Mouse (Mus musculus) forebrain, embryonic 12.5 days (tissue): ENCODE measurements around the gene Cnga4. TPM values are rescaled to one million over a fixed set of nuclear protein-coding genes. Genes with fewer than 3 reads are reported as not detected.
A peak's percentile ranks its signal among the peaks of the same experiment; 100 is the strongest.
"Not testable (repeated sequence)": the region's sequence is repeated elsewhere in the genome, so short reads cannot be mapped to it uniquely, and the experiment has no call there.

Experiments
- ATAC-seq: fragments of 200-750 bp; cut with Nextera tagmentation; 2 replicates; pipeline ENCODE4 v1.8.0; 2017; ENCODE audit warnings: moderate TSS enrichment; ENCODE audit not compliant: low FRiP score
- H3K27ac ChIP-seq: fragments of 300-500 bp; sonication (generic); 2 replicates; pipeline ENCODE4 v1.5.1; 2016; ENCODE audit warnings: mild to moderate bottlenecking
- H3K27me3 ChIP-seq: fragments of 300-500 bp; sonication (generic); 2 replicates; pipeline ENCODE4 v1.6.1; 2016; ENCODE audit warnings: mild to moderate bottlenecking
- H3K36me3 ChIP-seq: fragments of 300-500 bp; sonication (generic); replicated peaks from 2 replicates; pipeline ENCODE4 v1.6.1; 2016; ENCODE audit warnings: mild to moderate bottlenecking
- H3K4me1 ChIP-seq: fragments of 300-500 bp; sonication (generic); 2 replicates; pipeline ENCODE4 v1.6.1; 2016
- H3K4me2 ChIP-seq: fragments of 300-500 bp; sonication (generic); 2 replicates; pipeline ENCODE4 v1.6.1; 2016; ENCODE audit warnings: mild to moderate bottlenecking, moderate library complexity
- H3K4me3 ChIP-seq: fragments of 300-500 bp; sonication (generic); replicated peaks from 2 replicates; pipeline ENCODE4 v1.5.1; 2016; ENCODE audit warnings: mild to moderate bottlenecking
- H3K9ac ChIP-seq: fragments of 300-500 bp; sonication (generic); 2 replicates; pipeline ENCODE4 v1.6.1; 2016; ENCODE audit warnings: mild to moderate bottlenecking
- H3K9me3 ChIP-seq: fragments of 300-500 bp; sonication (generic); 2 replicates; pipeline ENCODE4 v1.6.1; 2016
- WGBS: fragments of 180-500 bp; shearing (Covaris S2); methylation state at CpG from one replicate; pipeline ENCODE4 v1.1.7; 2016; 5-methylcytosine and 5-hydroxymethylcytosine counted together
- polyA plus RNA-seq: library from polyadenylated mRNA; unstranded; fragments of >200 nt; fragmentation: Nextera tagmentation; extraction: Ambion mirVana; gene quantifications from 2 replicates; pipeline ENCODE4 v1.2.1, GENCODE M21; 2016

Gene Cnga4
- polyA plus RNA-seq = 0.10 and 0.19 TPM in 2 replicates

- WGBS = 78% methylated on average over 5 of the region's 5 CpGs
- H3K27me3 ChIP-seq = no peaks in the 10 kb centered on the region
- ATAC-seq = no peak
These were observed at the start of gene Cnga4 for GRCm38 (mm10) chr7:105404268-105404667. TSS of gene Cnga4 (plus strand) at chr7:105404568.

GRCm38 (mm10) chr7:105356064-105356463 lies 48.3 kb upstream of the Cnga4 start:
- no CpG with 5 or more reads among the region's 5 CpGs for WGBS
- not testable (repeated sequence) for H3K9ac ChIP-seq, H3K4me1 ChIP-seq, H3K27me3 ChIP-seq, H3K4me3 ChIP-seq, H3K4me2 ChIP-seq, H3K9me3 ChIP-seq, H3K27ac ChIP-seq, H3K36me3 ChIP-seq, ATAC-seq

More at GRCm38 (mm10) chr7:105404268-105404667, at the start of gene Cnga4:
- no peak within 1 kb of the TSS for H3K27ac ChIP-seq
- H3K9ac ChIP-seq = no peak within 1 kb of the TSS
- no peaks in the 10 kb centered on the region for H3K9me3 ChIP-seq
- H3K4me3 ChIP-seq = no peak within 1 kb of the TSS
- no peaks in the 10 kb centered on the region for H3K36me3 ChIP-seq
- no peak within 1 kb of the TSS for H3K4me2 ChIP-seq
- peaks cover 9% of the 10 kb centered on the region for H3K4me1 ChIP-seq

DNA sequence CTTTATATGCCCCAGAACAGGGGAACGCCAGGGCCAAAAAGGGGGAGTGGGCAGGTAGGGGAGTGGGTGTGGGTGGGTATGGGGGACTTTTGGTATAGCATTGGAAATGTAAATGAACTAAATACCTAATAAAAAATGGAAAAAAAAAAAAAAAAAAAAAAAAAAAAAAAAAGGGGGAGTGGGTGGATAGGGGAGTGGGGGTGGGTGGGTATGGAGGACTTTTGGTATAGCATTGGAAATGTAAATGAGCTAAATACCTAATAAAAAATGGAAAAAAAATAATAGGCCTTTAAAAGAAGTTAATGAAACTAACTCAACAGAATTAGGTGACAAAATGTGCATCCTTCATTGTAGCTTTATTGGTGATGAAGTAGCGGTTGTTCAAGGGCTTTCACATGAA lies 47.9 kb upstream of the Cnga4 start:
- peak; percentile 70; the same call in 1 of the 2 replicates for ATAC-seq
- H3K9me3 ChIP-seq, H3K27ac ChIP-seq, H3K4me2 ChIP-seq, H3K9ac ChIP-seq, H3K4me1 ChIP-seq, H3K4me3 ChIP-seq, H3K36me3 ChIP-seq, H3K27me3 ChIP-seq: not testable (repeated sequence)
- 98% methylated on average over 1 of the region's 2 CpGs for WGBS

DNA sequence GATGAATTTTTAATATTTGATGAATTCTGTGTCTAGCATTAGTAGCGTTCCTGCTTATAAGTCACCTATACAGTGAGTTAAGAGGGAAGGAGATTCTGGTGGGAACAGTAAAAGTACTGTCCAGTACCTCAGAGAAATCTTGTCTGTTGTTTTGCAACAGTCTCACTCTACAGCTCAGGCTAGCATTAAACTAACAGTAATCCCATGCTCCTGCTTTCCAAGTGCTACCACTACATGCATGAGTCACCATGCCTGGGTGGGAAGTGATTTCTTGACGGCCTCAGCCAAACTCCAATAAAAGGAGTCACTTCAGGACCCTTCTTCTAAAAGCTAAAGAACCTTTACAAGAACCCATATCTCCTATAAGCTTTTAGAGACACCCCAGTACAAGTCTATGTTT lies 42.7 kb upstream of the Cnga4 start:
- Histone ChIP-seq H3K4me2 (no peak overlapping the region), H3K9ac (no peak overlapping the region), H3K36me3 (no peaks in the 10 kb centered on the region), H3K27me3 (no peaks in the 10 kb centered on the region), H3K27ac (no peak overlapping the region), H3K4me3 (no peak overlapping the region), H3K9me3 (no peaks in the 10 kb centered on the region), H3K4me1 (no peaks in the 10 kb centered on the region)
- WGBS = 85% methylated on average over 2 of the region's 2 CpGs
- no peak for ATAC-seq

DNA sequence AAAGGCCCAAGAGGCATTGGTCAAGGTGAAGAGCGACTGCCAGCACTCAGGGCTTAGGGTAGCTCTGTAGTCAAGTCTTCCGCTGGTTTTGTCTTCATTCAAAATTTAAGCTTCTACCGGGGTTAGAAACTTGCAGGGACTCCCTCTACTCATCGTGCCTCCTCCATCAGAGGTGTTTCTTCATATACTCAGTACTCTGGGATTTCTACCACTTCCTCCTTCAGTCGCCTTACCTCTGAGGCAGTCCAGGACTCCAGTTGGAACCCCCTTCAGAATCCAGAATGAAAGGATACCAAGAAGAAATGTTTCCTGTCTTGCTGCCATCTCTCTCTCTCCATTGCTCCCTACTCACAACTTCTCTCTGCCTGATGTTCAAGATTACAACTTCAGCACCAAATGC lies 37.1 kb upstream of the Cnga4 start:
- WGBS = 87% methylated on average over 5 of the region's 5 CpGs
- no peak for ATAC-seq
- Histone ChIP-seq H3K9ac (no peak overlapping the region), H3K36me3 (0 out of 2 replicates have a peak, but pooled peaks cover 7% of the 10 kb centered on the region), H3K4me1 (no peaks in the 10 kb centered on the region), H3K4me3 (no peak overlapping the region), H3K9me3 (no peaks in the 10 kb centered on the region), H3K27me3 (no peaks in the 10 kb centered on the region), H3K27ac (no peak overlapping the region), H3K4me2 (no peak overlapping the region)

DNA sequence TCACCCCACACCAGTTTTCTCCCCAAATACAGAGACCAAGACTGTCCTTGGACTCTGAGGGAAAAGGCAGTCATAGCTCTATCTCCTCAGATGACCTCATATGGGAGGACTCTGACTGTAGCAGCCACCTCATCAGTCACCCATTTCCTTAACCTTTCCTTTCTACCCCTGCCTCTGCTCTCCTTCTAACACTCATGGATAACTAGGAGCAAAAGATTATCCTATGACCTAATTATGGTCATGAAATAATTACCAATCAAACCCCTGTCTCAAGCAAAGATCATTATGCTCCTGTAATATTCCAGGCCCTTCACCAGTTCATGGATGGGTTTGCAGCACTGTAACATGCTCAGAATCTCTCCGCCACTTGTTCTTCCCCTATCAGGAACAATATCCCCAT lies 36.4 kb upstream of the Cnga4 start, which contains the start of gene Olfr692:
Olfr692 (plus strand) TSS at position 301 of the 400 bp plus-strand sequence.
- Histone ChIP-seq H3K4me3 (no peak within 1 kb of the TSS), H3K27ac (no peak within 1 kb of the TSS), H3K27me3 (no peaks in the 10 kb centered on the region), H3K9me3 (no peaks in the 10 kb centered on the region), H3K9ac (no peak within 1 kb of the TSS), H3K4me1 (no peaks in the 10 kb centered on the region), H3K4me2 (no peak within 1 kb of the TSS), H3K36me3 (peaks cover 12% of the 10 kb centered on the region; the same call in 1 of the 2 replicates)
- 100% methylated on average over 1 of the region's 1 CpGs for WGBS
- no peak for ATAC-seq

GRCm38 (mm10) chr7:105368521-105368920 lies 35.8 kb upstream of the Cnga4 start:
- H3K9me3 ChIP-seq = no peaks in the 10 kb centered on the region
- H3K4me1 ChIP-seq = no peaks in the 10 kb centered on the region
- no peak overlapping the region for H3K4me3 ChIP-seq
- no peak overlapping the region for H3K27ac ChIP-seq
- no peak for ATAC-seq
- H3K36me3 ChIP-seq = peaks cover 14% of the 10 kb centered on the region; the same call in 1 of the 2 replicates
- H3K4me2 ChIP-seq = no peak overlapping the region
- 96% methylated on average over 4 of the region's 4 CpGs for WGBS
- no peak overlapping the region for H3K9ac ChIP-seq
- H3K27me3 ChIP-seq = no peaks in the 10 kb centered on the region

GRCm38 (mm10) chr7:105372912-105373311 lies 31.5 kb upstream of the Cnga4 start:
- Histone ChIP-seq H3K4me3 (no peak overlapping the region), H3K9me3 (no peaks in the 10 kb centered on the region), H3K4me1 (no peaks in the 10 kb centered on the region), H3K27ac (no peak overlapping the region), H3K36me3 (peaks cover 41% of the 10 kb centered on the region), H3K4me2 (no peak overlapping the region), H3K27me3 (no peaks in the 10 kb centered on the region), H3K9ac (no peak overlapping the region)
- WGBS = 75% methylated on average over 1 of the region's 1 CpGs
- no peak for ATAC-seq

DNA sequence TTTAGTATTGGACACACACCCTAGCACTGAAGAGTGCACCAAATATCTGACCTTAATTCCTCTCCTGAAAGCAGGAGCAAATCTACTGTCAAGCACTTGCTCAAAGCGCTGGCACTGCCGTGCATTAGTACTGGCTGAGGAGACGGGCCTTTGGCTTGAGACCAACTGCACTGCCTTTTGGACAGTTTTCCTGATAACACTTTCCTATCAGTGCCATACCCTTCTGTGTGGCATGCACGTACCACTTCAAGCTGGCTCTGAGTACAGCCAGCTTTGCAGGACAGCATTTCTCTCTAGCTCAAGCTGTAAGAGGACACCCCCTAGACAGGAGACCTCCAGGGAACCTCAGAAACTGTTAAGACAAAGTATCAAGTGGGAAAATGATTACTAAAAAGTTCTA lies 30.9 kb upstream of the Cnga4 start:
- H3K9ac ChIP-seq = no peak overlapping the region
- H3K27me3 ChIP-seq = no peaks in the 10 kb centered on the region
- WGBS = 89% methylated on average over 4 of the region's 4 CpGs
- H3K36me3 ChIP-seq = peaks cover 47% of the 10 kb centered on the region
- no peak overlapping the region for H3K27ac ChIP-seq
- H3K4me3 ChIP-seq = no peak overlapping the region
- H3K4me2 ChIP-seq = no peak overlapping the region
- no peak for ATAC-seq
- no peaks in the 10 kb centered on the region for H3K9me3 ChIP-seq
- H3K4me1 ChIP-seq = no peaks in the 10 kb centered on the region

DNA sequence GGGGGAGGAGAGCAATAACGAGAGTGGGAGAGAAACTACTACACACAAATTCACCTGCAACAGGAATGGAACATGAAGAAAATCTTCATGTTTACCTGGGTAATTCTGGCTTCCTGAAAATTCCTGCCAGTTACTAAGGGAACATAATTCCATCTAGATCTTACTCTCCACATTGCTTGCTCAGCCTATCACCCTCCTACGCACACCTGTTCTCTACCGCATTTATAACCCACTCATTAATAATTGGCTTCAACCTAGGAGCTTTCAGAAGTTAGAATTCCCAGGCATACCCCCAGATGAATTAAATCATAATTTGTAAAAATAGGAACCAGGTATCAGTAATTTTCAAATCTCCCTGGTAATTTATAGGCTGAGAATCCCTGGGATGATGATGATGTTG lies 30.4 kb upstream of the Cnga4 start:
- H3K36me3 ChIP-seq = peaks cover 51% of the 10 kb centered on the region
- H3K9me3 ChIP-seq = no peaks in the 10 kb centered on the region
- 97% methylated on average over 3 of the region's 3 CpGs for WGBS
- no peaks in the 10 kb centered on the region for H3K27me3 ChIP-seq
- ATAC-seq = no peak
- no peaks in the 10 kb centered on the region for H3K4me1 ChIP-seq
- H3K4me2 ChIP-seq = no peak overlapping the region
- no peak overlapping the region for H3K9ac ChIP-seq
- no peak overlapping the region for H3K27ac ChIP-seq
- H3K4me3 ChIP-seq = no peak overlapping the region

- no peak for ATAC-seq
- H3K9me3 ChIP-seq = no peaks in the 10 kb centered on the region
- WGBS = 88% methylated on average over 1 of the region's 1 CpGs
- no peak within 1 kb of the TSS for H3K27ac ChIP-seq
- H3K4me1 ChIP-seq = no peaks in the 10 kb centered on the region
- no peak within 1 kb of the TSS for H3K4me3 ChIP-seq
- no peak within 1 kb of the TSS for H3K9ac ChIP-seq
- no peaks in the 10 kb centered on the region for H3K27me3 ChIP-seq
- no peak within 1 kb of the TSS for H3K4me2 ChIP-seq
- H3K36me3 ChIP-seq = peaks cover 60% of the 10 kb centered on the region
These were observed 29.5 kb upstream of the Cnga4 start, which contains the start of gene Gm5901 for GRCm38 (mm10) chr7:105374866-105375265. TSS of gene Gm5901 (plus strand) at chr7:105375038.

GRCm38 (mm10) chr7:105380329-105380728 lies 24.0 kb upstream of the Cnga4 start:
- 92% methylated on average over 3 of the region's 3 CpGs for WGBS
- no peak overlapping the region for H3K27ac ChIP-seq
- no peaks in the 10 kb centered on the region for H3K27me3 ChIP-seq
- H3K4me3 ChIP-seq = no peak overlapping the region
- no peaks in the 10 kb centered on the region for H3K9me3 ChIP-seq
- no peak for ATAC-seq
- H3K36me3 ChIP-seq = peaks cover 88% of the 10 kb centered on the region
- no peaks in the 10 kb centered on the region for H3K4me1 ChIP-seq
- no peak overlapping the region for H3K4me2 ChIP-seq
- H3K9ac ChIP-seq = no peak overlapping the region

DNA sequence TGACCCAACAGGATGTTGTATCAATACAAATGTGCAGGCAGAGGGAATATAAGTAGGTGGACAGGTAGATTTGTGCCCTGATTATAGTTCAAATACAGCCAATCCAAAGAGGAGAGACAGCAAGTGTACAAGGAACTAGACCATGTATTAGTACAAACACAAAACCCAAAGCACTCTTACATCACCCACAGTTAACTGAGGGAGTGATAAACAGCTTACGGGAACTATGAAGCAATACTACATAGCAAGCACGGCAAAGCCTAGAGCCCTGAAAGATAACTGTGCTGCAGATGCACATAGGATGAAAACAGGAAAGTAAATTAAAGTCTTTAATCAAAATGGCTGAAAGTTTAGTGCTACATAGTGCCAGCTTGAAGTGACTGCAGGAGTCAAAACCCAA lies 16.7 kb upstream of the Cnga4 start:
- no peak for ATAC-seq
- H3K9me3 ChIP-seq = no peaks in the 10 kb centered on the region
- no peak overlapping the region for H3K9ac ChIP-seq
- WGBS = 90% methylated on average over 2 of the region's 2 CpGs
- H3K36me3 ChIP-seq = peaks cover 70% of the 10 kb centered on the region
- H3K27me3 ChIP-seq = no peaks in the 10 kb centered on the region
- H3K4me1 ChIP-seq = no peaks in the 10 kb centered on the region
- H3K4me2 ChIP-seq = no peak overlapping the region
- no peak overlapping the region for H3K4me3 ChIP-seq
- H3K27ac ChIP-seq = no peak overlapping the region
